Mouse (Mus musculus): ENCODE data around the gene Mad1l1.

DNA sequence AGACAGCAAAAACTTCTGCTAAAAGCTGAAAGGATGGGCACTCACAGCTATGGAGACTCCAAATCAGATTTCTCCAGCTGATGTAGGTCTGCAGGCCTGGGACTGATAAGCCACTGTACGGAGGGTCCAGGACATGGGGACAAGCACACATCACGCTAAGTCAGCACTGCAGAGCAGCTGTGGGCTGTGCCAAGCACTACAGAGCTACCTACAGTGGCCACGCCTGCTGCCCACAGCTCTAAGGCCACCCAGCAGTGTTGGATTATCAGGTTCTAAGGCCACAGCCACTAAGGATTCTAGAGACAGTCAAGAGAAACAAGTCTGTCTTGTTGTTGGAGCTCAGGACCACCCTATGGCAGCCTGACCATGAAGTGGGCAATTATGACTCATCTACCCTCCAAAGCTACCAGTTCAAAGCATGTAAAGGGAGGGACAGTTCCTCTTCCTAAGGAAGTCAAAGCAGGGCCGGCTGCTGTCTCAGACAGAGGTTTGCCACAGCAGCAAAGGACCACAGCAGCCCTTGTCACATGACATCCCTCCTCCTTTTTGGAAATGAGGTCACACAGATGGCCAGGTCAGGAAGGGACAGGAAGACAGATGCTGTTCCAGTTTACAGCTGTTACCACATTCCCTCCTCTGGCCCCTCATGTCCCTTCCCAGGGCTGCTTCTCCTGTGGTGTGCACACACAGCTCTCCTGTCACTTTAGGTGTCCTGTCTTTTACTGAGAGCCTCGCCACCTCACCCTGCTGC lies 56.4 kb downstream of the Mad1l1 start:
- TF ChIP-seq POLR2A (IDR thresholded peaks at IDR 0.05; ENCODE audit: borderline replicate concordance, extremely low read depth, insufficient read depth, insufficient read length, poor library complexity, severe bottlenecking) = no peak
- no peak for TF ChIP-seq CTCF (IDR thresholded peaks at IDR 0.05; ENCODE audit: borderline replicate concordance, extremely low read depth, insufficient read depth, insufficient read length)
